Mouse (Mus musculus) neural tube, embryonic 13.5 days (tissue): ENCODE measurements at regions not wholly inside any gene's neighbourhood (a gene's known extent, or its start where the extent isn't known, plus 50 kb on each side); places are given as distances from the start of the nearest gene placed in this dataset.

Experiments used
- ATAC-seq: fragments of 200-750 bp; cut with Nextera tagmentation; 2 replicates; pipeline ENCODE4 v1.8.0; 2017; ENCODE audit warnings: low read depth, mild to moderate bottlenecking, moderate TSS enrichment, moderate library complexity
- H3K27ac ChIP-seq: fragments of 300-500 bp; sonication (generic); replicated peaks from 2 replicates; pipeline ENCODE4 v1.5.1; 2015; ENCODE audit warnings: moderate library complexity, mild to moderate bottlenecking, inconsistent platforms
- H3K27me3 ChIP-seq: fragments of 300-500 bp; sonication (generic); 2 replicates; pipeline ENCODE4 v1.6.1; 2015; ENCODE audit warnings: mild to moderate bottlenecking, inconsistent platforms
- H3K36me3 ChIP-seq: fragments of 300-500 bp; sonication (generic); 2 replicates; pipeline ENCODE4 v1.6.1; 2015; ENCODE audit warnings: mild to moderate bottlenecking, inconsistent platforms
- H3K4me1 ChIP-seq: fragments of 300-500 bp; sonication (generic); replicated peaks from 2 replicates; pipeline ENCODE4 v1.6.1; 2015; ENCODE audit warnings: inconsistent platforms
- H3K4me2 ChIP-seq: fragments of 300-500 bp; sonication (generic); 2 replicates; pipeline ENCODE4 v1.6.1; 2015; ENCODE audit warnings: inconsistent platforms, mild to moderate bottlenecking, moderate library complexity
- H3K4me3 ChIP-seq: fragments of 300-500 bp; sonication (generic); 2 replicates; pipeline ENCODE4 v1.5.1; 2015; ENCODE audit warnings: mild to moderate bottlenecking, inconsistent platforms
- H3K9ac ChIP-seq: fragments of 300-500 bp; sonication (generic); 2 replicates; pipeline ENCODE4 v1.6.1; 2015; ENCODE audit warnings: moderate library complexity, mild to moderate bottlenecking, inconsistent platforms
- H3K9me3 ChIP-seq: fragments of 300-500 bp; sonication (generic); 2 replicates; pipeline ENCODE4 v1.6.1; 2016; ENCODE audit warnings: inconsistent platforms
- WGBS: fragments of 180-500 bp; shearing (Covaris S2); methylation state at CpG from one replicate; pipeline ENCODE4 v1.1.7; 2015; 5-methylcytosine and 5-hydroxymethylcytosine counted together

DNA sequence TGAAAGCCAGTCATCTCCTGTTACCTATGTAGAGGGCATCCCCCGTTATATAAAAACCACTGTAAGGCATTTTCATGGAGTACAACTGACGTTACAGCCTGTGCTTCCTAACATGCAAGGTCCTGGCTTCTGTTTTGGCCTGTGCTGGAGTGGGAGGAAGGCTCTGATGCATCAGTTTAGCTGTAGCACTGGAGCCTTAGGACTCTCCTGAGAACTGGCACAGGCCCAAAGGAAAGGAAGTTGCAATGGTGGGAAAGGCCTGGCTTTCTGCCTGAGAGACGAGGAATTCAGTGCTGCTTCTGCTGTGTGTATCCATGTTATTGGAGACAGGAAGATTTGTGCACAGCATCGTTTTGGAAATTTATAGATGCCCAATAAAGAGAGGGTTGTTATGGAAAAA, 144.2 kb upstream of the Gm5148 start:
- Histone ChIP-seq H3K36me3 (no peaks in the 10 kb centered on the region), H3K4me1 (peaks cover 4% of the 10 kb centered on the region; the same call in 1 of the 2 replicates), H3K9ac (no peak overlapping the region), H3K27ac (no peak overlapping the region), H3K4me2 (no peak overlapping the region), H3K27me3 (no peaks in the 10 kb centered on the region; the same call in 1 of the 2 replicates), H3K4me3 (no peak overlapping the region), H3K9me3 (no peaks in the 10 kb centered on the region)
- no peak for ATAC-seq
- WGBS, result 69% methylated on average over 4 of the region's 4 CpGs

DNA sequence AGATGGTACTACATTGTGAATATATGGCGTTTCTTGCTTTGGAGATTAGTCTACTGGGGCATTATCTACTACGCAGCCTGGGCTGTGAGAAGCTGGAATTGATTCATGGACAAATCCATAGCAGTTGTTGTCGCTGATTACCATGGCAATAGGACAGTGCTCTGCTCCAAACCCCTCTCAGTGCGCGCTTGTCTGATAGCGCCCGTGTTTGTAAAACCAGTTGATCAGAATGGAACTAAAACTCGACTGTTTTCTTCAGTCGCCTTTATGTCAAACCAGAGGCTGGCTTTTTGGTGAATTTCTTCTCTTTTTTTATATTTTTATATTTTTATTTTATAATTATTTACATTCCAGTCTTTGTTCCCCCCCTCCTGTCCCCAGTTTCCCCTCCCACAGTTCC, 138.5 kb upstream of the Gm5148 start:
- H3K4me1 ChIP-seq, result 0 out of 2 replicates have a peak, but pooled peaks cover 6% of the 10 kb centered on the region
- H3K36me3 ChIP-seq, result no peaks in the 10 kb centered on the region
- peaks cover 2% of the 10 kb centered on the region; the same call in 1 of the 2 replicates for H3K27me3 ChIP-seq
- no peak overlapping the region for H3K4me3 ChIP-seq
- ATAC-seq, result no peak
- WGBS, result 87% methylated on average over 9 of the region's 9 CpGs
- no peaks in the 10 kb centered on the region for H3K9me3 ChIP-seq
- no peak overlapping the region for H3K27ac ChIP-seq
- H3K9ac ChIP-seq, result no peak overlapping the region
- no peak overlapping the region for H3K4me2 ChIP-seq

DNA sequence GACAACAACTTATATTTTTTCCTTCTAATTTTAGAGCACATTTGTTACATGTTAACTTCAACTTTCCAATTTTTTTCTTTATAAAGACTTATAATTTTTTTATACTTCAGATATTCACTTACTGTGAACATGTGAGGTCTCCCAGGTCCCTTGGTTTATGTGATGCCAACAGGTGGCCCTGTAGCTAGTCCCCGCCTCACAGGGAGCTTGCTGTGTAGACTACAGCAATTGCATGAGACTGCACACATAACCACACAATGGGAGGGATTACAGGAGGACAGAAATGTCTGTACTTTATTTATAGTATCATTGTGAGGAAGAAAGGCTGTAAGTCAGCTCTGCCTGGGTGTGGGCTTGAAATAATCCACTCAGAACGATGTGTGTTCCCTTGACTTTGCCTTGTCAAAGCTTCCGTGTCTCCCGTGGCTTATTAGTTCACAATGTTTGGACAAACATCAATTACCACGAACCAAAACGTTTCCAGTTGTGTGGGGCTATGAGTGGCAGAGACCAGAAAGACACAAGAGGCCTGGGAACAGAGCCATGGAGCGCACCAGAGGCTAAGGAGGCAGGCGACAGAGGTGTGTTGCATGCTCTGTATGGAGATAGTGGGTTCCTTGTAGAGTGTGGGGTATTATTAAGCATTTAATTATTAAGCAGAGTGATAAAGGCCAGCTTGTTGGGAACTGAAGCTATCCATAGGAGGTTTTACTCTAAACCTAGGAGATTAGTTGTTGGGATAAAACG, 136.6 kb upstream of the Gm5148 start:
- H3K27me3 ChIP-seq, result peaks cover 2% of the 10 kb centered on the region; the same call in 1 of the 2 replicates
- no peaks in the 10 kb centered on the region for H3K9me3 ChIP-seq
- no peak overlapping the region for H3K9ac ChIP-seq
- 0 out of 2 replicates have a peak, but pooled peaks cover 6% of the 10 kb centered on the region for H3K4me1 ChIP-seq
- H3K4me2 ChIP-seq, result no peak overlapping the region
- H3K36me3 ChIP-seq, result no peaks in the 10 kb centered on the region
- ATAC-seq, result no peak
- no peak overlapping the region for H3K4me3 ChIP-seq
- WGBS, result 69% methylated on average over 9 of the region's 9 CpGs
- H3K27ac ChIP-seq, result no peak overlapping the region

DNA sequence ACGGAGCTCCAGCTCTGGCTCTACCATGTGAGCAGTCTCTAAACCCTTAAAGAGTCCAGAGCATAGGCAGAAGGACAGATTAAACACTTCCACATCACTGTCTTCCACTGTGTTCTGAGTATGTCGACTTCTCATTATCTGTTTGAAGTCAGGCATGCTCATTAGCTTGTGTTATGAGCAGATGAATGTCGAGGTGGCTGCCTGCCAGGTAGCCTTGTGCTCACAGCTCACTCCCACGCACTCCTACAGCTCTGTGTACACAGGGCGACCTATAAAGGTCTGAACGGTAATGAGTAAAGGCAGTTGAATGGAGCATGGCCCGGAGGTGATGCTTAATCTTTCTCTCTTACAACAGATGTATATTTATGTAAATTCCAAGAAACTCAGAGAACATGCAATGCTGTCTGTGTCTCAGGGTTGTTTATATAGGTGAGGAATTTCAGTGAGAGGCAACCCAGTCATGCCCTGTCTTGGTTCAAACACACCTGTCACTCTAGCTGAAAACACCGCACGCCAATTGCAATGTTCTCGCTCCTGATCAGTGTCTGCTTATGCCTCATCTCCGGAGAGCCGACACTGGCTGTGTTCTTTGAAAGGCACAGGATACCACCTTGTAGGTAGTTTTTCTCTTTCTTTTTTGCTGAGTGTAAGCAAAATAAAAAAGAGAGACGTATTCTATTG, 135.9 kb upstream of the Gm5148 start:
- Histone ChIP-seq H3K9me3 (no peaks in the 10 kb centered on the region), H3K36me3 (no peaks in the 10 kb centered on the region), H3K4me1 (0 out of 2 replicates have a peak, but pooled peaks cover 6% of the 10 kb centered on the region), H3K4me2 (no peak overlapping the region), H3K27me3 (peaks cover 2% of the 10 kb centered on the region; the same call in 1 of the 2 replicates), H3K4me3 (no peak overlapping the region), H3K9ac (no peak overlapping the region), H3K27ac (no peak overlapping the region)
- 68% methylated on average over 13 of the region's 13 CpGs for WGBS
- no peak for ATAC-seq

DNA sequence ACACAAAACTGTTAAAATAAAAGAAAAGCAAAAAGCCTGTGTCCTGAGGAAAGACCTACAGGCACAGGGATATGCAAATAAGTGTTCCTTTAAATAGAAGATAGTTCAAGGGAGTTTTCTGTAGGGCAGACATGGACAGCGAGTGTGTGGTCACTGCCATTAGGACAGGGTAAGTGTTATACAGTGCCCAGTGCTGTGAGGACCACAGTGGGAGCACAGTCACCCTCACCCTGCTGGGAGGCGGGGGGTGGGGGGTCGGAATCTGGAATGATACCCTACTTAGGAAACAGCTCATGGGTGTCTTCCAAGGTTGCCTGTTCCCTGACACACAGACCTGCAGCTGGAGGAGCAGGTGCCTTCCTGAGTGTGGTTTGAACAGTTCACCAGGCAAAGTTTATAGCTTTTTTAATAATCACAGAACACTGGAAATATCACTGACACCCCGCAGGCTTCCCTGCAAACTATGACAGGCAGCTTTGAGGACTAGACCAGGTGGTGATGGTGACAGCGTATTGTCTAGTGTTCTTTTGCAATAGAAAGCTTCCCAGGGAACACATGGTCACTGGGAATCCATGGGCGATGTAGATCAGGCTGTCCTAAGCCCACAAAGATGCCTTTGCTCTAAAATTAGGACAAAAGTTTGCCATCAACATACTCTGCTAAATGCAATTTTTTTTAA, 134.5 kb upstream of the Gm5148 start:
- Histone ChIP-seq H3K4me3 (no peak overlapping the region), H3K4me1 (0 out of 2 replicates have a peak, but pooled peaks cover 6% of the 10 kb centered on the region), H3K27ac (no peak overlapping the region), H3K4me2 (no peak overlapping the region), H3K36me3 (no peaks in the 10 kb centered on the region), H3K9ac (no peak overlapping the region), H3K27me3 (peaks cover 2% of the 10 kb centered on the region; the same call in 1 of the 2 replicates), H3K9me3 (no peaks in the 10 kb centered on the region)
- ATAC-seq, result no peak
- 86% methylated on average over 6 of the region's 6 CpGs for WGBS

DNA sequence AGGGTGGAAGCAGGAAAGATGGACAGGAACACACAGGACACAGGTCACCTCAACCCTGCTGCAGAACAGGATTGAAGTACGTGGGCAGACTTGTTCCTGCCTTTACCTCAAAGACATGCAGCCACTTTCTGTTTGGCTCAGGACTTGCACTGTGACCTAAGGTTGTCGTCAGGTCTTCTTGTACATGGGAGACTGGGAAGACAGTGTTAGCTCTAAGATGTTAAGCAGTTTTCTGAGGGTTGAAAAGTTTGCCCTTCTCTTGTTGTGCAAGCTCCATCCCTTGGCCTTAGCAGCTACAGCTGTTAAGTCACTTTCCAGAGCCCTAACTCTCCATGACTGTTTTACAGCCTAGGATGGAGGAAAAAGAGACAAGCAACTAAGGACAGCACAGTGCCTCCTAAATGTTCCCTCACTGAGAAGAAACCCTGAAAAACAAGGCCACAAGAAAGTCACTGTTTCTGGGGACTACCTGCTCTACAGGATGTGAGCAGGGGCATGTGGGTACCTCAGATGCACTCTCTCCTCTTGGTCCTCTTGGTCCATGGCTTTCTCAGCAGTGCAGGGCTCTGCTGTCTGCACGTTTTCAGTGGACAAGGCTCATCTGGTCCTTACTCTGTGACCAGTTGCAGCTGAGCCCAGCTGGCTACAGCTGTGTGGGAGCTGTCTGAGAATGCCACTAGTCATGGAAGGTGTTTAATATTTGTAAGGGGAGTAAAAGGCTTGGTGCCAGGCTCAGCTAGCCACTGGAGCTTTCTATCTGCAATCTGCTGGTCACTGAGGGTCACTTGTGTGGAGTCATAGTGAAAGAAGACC, 122.1 kb upstream of the Gm5148 start:
- Histone ChIP-seq H3K27ac (no peak overlapping the region), H3K27me3 (no peaks in the 10 kb centered on the region), H3K9me3 (no peaks in the 10 kb centered on the region), H3K4me3 (no peak overlapping the region), H3K4me2 (no peak overlapping the region), H3K36me3 (no peaks in the 10 kb centered on the region), H3K9ac (no peak overlapping the region), H3K4me1 (no peaks in the 10 kb centered on the region)
- 71% methylated on average over 3 of the region's 3 CpGs for WGBS
- no peak for ATAC-seq

DNA sequence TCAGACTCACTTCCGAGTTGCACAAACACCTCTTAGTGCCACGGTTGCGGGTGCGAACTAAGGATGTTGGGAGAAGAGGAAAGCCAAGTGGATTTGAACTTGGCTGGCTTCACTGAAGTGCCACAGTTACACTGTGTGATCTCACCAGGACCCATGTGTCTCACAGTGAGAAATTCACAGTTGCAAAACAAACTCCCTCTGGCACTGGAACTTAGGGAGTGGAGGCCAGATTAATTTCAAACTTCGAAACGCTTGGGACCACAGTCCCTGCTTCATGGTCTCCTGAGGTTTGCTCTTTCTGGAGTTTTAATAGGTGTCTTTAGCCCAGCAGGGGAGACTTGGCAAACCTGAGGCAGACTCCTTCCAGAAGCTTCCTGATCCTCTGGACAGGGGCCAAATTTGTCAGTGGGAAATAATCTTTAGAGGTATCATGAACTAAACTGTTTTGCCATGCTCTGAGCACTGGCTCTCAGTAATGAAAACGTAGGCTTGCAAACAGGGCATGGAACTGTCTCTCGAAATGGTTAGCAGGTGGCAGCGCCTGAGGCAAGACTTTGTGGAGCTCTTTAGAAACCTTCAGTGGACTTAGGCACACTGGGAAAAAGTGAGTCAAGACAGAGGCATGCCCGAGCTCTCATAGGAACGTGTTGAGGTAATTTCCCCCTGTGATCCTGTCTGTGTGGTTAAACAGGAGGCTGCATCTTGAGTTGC, 121.2 kb upstream of the Gm5148 start:
- WGBS, result 83% methylated on average over 11 of the region's 11 CpGs
- no peaks in the 10 kb centered on the region for H3K36me3 ChIP-seq
- ATAC-seq, result no peak
- H3K4me2 ChIP-seq, result no peak overlapping the region
- no peaks in the 10 kb centered on the region for H3K27me3 ChIP-seq
- no peaks in the 10 kb centered on the region for H3K4me1 ChIP-seq
- no peak overlapping the region for H3K4me3 ChIP-seq
- H3K9ac ChIP-seq, result no peak overlapping the region
- no peaks in the 10 kb centered on the region for H3K9me3 ChIP-seq
- no peak overlapping the region for H3K27ac ChIP-seq

DNA sequence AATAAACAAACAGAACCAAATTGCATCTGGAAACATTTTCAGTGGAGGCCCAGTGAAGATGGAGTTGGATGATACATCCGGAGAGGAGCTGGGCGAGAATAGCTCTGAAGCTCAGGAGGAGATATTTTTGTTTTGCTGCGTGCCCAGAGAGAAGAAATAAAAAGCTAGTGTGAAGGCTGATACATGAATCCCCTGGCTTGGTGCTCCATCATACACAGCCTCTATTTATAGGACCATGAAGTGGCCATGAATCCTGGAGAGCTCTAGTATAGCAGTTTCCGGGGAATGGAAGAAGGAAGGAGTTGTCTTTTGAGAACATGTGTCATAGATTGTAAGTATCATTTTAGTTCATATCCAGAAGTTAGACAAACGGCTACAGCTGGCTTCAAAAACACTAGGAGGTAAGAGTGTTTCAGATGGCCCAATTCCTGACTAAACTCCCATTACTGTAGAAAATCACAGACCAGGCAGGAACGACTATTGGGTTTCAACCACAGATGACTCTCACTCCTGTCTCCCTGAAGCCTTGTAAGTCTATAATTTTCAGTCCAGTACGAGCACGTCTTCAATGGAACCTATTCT, 120.5 kb upstream of the Gm5148 start:
- 86% methylated on average over 8 of the region's 8 CpGs for WGBS
- Histone ChIP-seq H3K9ac (no peak overlapping the region), H3K27ac (no peak overlapping the region), H3K27me3 (no peaks in the 10 kb centered on the region), H3K4me2 (no peak overlapping the region), H3K4me1 (no peaks in the 10 kb centered on the region), H3K36me3 (no peaks in the 10 kb centered on the region), H3K4me3 (no peak overlapping the region), H3K9me3 (no peaks in the 10 kb centered on the region)
- ATAC-seq, result no peak

DNA sequence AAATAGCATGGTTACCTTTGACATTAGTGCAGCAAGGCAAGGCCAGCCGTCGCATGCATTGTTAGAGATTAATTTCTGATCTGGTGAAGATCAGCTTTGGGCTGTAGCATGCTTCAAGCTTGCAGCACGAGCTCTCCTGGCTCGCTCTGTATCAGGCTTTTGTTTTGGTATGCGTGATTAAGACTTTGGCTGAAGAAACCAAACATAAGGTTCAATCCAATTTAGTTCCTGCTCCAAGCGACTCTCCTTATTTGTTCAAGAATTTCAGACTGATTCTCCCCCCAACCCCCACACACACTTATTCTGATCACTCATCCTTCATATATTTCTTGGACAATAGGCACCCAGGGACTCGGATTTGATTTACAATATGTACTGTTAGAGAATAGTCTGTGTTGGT, 118.0 kb upstream of the Gm5148 start:
- no peak for ATAC-seq
- Histone ChIP-seq H3K4me1 (no peaks in the 10 kb centered on the region), H3K4me3 (no peak overlapping the region), H3K9me3 (no peaks in the 10 kb centered on the region), H3K27me3 (no peaks in the 10 kb centered on the region), H3K4me2 (no peak overlapping the region), H3K36me3 (no peaks in the 10 kb centered on the region), H3K27ac (no peak overlapping the region), H3K9ac (no peak overlapping the region)
- WGBS, result 76% methylated on average over 7 of the region's 7 CpGs

DNA sequence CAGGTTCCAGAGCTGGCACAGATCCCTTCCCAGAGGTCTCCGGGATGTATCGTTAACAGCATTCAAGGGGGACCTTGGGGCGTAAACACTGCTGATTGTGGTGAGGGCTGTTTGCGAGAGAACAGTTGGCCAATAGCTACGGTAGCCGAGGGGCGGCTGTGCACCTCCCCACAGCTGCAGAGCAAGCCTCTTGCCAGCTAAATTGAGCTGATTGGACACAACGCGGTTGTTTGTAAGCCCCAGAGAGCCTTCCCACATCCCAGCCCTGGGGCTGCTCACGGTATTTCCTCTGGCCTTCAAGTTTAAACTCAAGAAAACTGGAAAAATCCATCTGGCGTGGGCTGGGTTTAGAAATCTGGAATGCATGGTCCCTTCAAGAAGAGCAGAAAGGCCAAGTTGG, 114.6 kb upstream of the Gm5148 start:
- Histone ChIP-seq H3K4me3 (no peak overlapping the region), H3K27me3 (no peaks in the 10 kb centered on the region), H3K4me2 (no peak overlapping the region), H3K27ac (no peak overlapping the region), H3K9ac (no peak overlapping the region), H3K9me3 (no peaks in the 10 kb centered on the region), H3K36me3 (no peaks in the 10 kb centered on the region), H3K4me1 (no peaks in the 10 kb centered on the region)
- WGBS, result 68% methylated on average over 11 of the region's 11 CpGs
- no peak for ATAC-seq

DNA sequence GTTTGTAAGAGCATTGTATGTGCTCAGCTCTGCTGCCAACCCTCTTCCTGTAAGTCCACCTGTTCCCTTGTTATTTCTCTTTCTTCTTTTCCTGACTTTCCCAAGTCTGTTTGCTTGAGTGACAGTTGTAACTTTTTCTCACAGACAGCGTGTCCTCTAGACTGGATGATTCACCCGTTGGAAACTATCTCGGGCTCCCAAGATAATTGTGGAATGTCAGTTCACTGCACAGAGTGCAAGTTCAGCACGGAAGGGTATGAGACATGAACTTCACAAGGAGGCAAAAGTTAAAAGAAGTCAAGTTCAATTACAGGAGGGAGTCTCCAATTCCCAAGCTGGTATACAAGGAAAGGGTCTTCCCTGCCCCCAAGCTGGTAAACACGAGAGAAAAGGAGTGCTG, 112.5 kb upstream of the Gm5148 start:
- no peak overlapping the region for H3K4me3 ChIP-seq
- no peak for ATAC-seq
- 80% methylated on average over 5 of the region's 5 CpGs for WGBS

More for the DNA sequence above, 112.5 kb upstream of the Gm5148 start:
- no peaks in the 10 kb centered on the region for H3K9me3 ChIP-seq
- no peaks in the 10 kb centered on the region for H3K36me3 ChIP-seq
- H3K9ac ChIP-seq, result no peak overlapping the region
- H3K27ac ChIP-seq, result no peak overlapping the region
- no peak overlapping the region for H3K4me2 ChIP-seq
- no peaks in the 10 kb centered on the region for H3K27me3 ChIP-seq
- H3K4me1 ChIP-seq, result no peaks in the 10 kb centered on the region
